Mouse (Mus musculus) thymus, adult 2 months (tissue): ENCODE data around the gene Hspa1b.

Experiments used
- CTCF ChIP-seq: fragments of 200-500 bp; IDR thresholded peaks from 2 replicates; pipeline ENCODE4 v1.5.1; 2012; ENCODE audit warnings: mild to moderate bottlenecking, control low read depth, low read length, moderate library complexity, borderline replicate concordance; ENCODE audit not compliant: control insufficient read depth, poor library complexity, insufficient read depth; ENCODE audit errors: extremely low read depth
- POLR2A ChIP-seq: fragments of 200-500 bp; IDR thresholded peaks from 2 replicates; pipeline ENCODE4 v1.6.1; 2012; ENCODE audit warnings: mild to moderate bottlenecking, low read length, control low read depth, moderate library complexity; ENCODE audit not compliant: control insufficient read depth, poor library complexity, insufficient read depth; ENCODE audit errors: extremely low read depth

- TF ChIP-seq CTCF, result no peak
- TF ChIP-seq POLR2A, result peak; percentile 79
These were observed 6.5 kb downstream of the Hspa1b start for GRCm38 (mm10) chr17:34952378-34953040.
